In genomic region chr10:12573601-12574000, GRCm38 (mm10) we compare ENCODE assay signal across 8 mouse cellular contexts.
DNase-seq lines count a peak whose midpoint lies in the region; ATAC-seq and TF ChIP-seq lines count a peak whose summit lies in the region.

No protein-coding gene starts in this region.

- peak; percentile 13 for DNase-seq in limb, embryonic 14.5 days (ENCODE audit: low spot score)
- no peak for DNase-seq in limb, embryonic 10.5 days (ENCODE audit: low spot score)
- DNase-seq in adipocyte (ENCODE audit: low spot score): peak; percentile 19
- DNase-seq in lung, postnatal 10 days: peak; percentile 16
- no peak for DNase-seq in layer of hippocampus, postnatal 25 days (ENCODE audit: extremely low spot score in 1 of 2, low spot score in 1 of 2)
- no peak for DNase-seq in cerebellum, postnatal 14 days

- no peak overlapping the region for H3K4me2 ChIP-seq in limb, embryonic 14.5 days (replicated peaks; ENCODE audit: low read depth, low read length, severe bottlenecking)
- peak overlapping the region; percentile 45 for H3K4me2 ChIP-seq in heart, embryonic 11.5 days

- H3K9me3 ChIP-seq in limb, embryonic 14.5 days (ENCODE audit: control insufficient read depth, low read length): no peaks in the 10 kb centered on the region
- H3K9me3 ChIP-seq in limb, embryonic 10.5 days (replicated peaks): no peaks in the 10 kb centered on the region
- no peaks in the 10 kb centered on the region for H3K9me3 ChIP-seq in heart, embryonic 11.5 days (replicated peaks; ENCODE audit: control insufficient read depth, low read length)

- WGBS in limb, embryonic 14.5 days: 14% methylated on average over 6 of the region's 6 CpGs
- 10% methylated on average over 6 of the region's 6 CpGs for WGBS in limb, embryonic 10.5 days
- 5% methylated on average over 5 of the region's 6 CpGs for WGBS in heart, embryonic 11.5 days (ENCODE audit: insufficient replicate concordance)

- no peak for TF ChIP-seq POLR2A in limb, embryonic 14.5 days (IDR thresholded peaks at IDR 0.05; ENCODE audit: borderline replicate concordance, extremely low read depth, insufficient read depth, insufficient read length)

- no peak overlapping the region for H3K4me3 ChIP-seq in limb, embryonic 14.5 days (replicated peaks; ENCODE audit: low read length)
- no peak overlapping the region for H3K4me3 ChIP-seq in limb, embryonic 10.5 days
- H3K4me3 ChIP-seq in heart, embryonic 11.5 days (ENCODE audit: low read depth, low read length): no peak overlapping the region

- H3K27ac ChIP-seq in limb, embryonic 14.5 days (replicated peaks; ENCODE audit: low read depth, low read length): no peak overlapping the region
- no peak overlapping the region for H3K27ac ChIP-seq in limb, embryonic 10.5 days
- 0 out of 2 replicates have a peak overlapping the region, but pooled peaks have one; percentile 35 for H3K27ac ChIP-seq in heart, embryonic 11.5 days (ENCODE audit: low read depth, low read length)

- H3K9ac ChIP-seq in limb, embryonic 14.5 days (ENCODE audit: low read depth, low read length, severe bottlenecking): no peak overlapping the region
- H3K9ac ChIP-seq in heart, embryonic 11.5 days (ENCODE audit: low read depth, low read length): no peak overlapping the region

- peaks cover 9% of the 10 kb centered on the region for H3K4me1 ChIP-seq in limb, embryonic 14.5 days (ENCODE audit: control insufficient read depth, insufficient read depth, low read length)
- peaks cover 6% of the 10 kb centered on the region for H3K4me1 ChIP-seq in limb, embryonic 10.5 days
- peaks cover 12% of the 10 kb centered on the region for H3K4me1 ChIP-seq in heart, embryonic 11.5 days (ENCODE audit: control insufficient read depth, insufficient read depth, low read length)

- ATAC-seq in limb, embryonic 14.5 days (ENCODE audit: low FRiP score, low read depth): no peak
- ATAC-seq in heart, embryonic 11.5 days (replicated peaks; ENCODE audit: insufficient number of reproducible peaks, low FRiP score, low TSS enrichment): no peak
- ATAC-seq in activated CD4-positive, CD25-positive, alpha-beta regulatory T cell, adult 4 months: no peak

- no peaks in the 10 kb centered on the region for H3K36me3 ChIP-seq in limb, embryonic 14.5 days (ENCODE audit: control insufficient read depth, insufficient read depth, low read length)
- H3K36me3 ChIP-seq in limb, embryonic 10.5 days: no peaks in the 10 kb centered on the region
- H3K36me3 ChIP-seq in heart, embryonic 11.5 days (ENCODE audit: control insufficient read depth, insufficient read depth, low read length): no peaks in the 10 kb centered on the region

- H3K27me3 ChIP-seq in limb, embryonic 14.5 days (ENCODE audit: control insufficient read depth, insufficient read depth, low read length): no peaks in the 10 kb centered on the region
- H3K27me3 ChIP-seq in limb, embryonic 10.5 days (ENCODE audit: low read depth, poor library complexity, severe bottlenecking): no peaks in the 10 kb centered on the region
- no peaks in the 10 kb centered on the region for H3K27me3 ChIP-seq in heart, embryonic 11.5 days (ENCODE audit: control insufficient read depth, insufficient read depth, low read length)

Comparison
In these comparisons a context has a peak if more than half of its experiments do, and no peak if none do; other contexts are left out.
1. DNase-seq: peak in limb, embryonic 14.5 days (single experiment), adipocyte (single experiment) and lung, postnatal 10 days (single experiment); none in limb, embryonic 10.5 days (single experiment), layer of hippocampus, postnatal 25 days (0 of 2) and cerebellum, postnatal 14 days (0 of 2).